Mouse (Mus musculus) cerebellum, adult 2 months (tissue): Measurements from ENCODE around the gene Lrrn1. TPM values are rescaled to one million over a fixed set of nuclear protein-coding genes. Genes with fewer than 3 reads are reported as not detected.

Experiments used
- DNase-seq, 2 experiments: peaks; one replicate each; pipeline ENCODE4 v3.0.0; 2021
- H3K27ac ChIP-seq: fragments of 200-500 bp; 2 replicates; pipeline ENCODE4 v1.5.1; 2012; ENCODE audit warnings: low read length, control low read depth, inconsistent platforms; ENCODE audit not compliant: insufficient read depth
- H3K27me3 ChIP-seq: fragments of 200-500 bp; 2 replicates; pipeline ENCODE4 v1.6.1; 2012; ENCODE audit warnings: inconsistent platforms, mild to moderate bottlenecking, low read length, moderate library complexity; ENCODE audit not compliant: control insufficient read depth, insufficient read depth
- H3K4me1 ChIP-seq: fragments of 200-500 bp; 2 replicates; pipeline ENCODE4 v1.6.1; 2011; ENCODE audit warnings: low read length; ENCODE audit not compliant: control insufficient read depth, insufficient read depth
- H3K4me3 ChIP-seq: fragments of 200-500 bp; replicated peaks from 2 replicates; pipeline ENCODE3; 2011; ENCODE audit warnings: mild to moderate bottlenecking, low read depth, low read length, control low read depth; ENCODE audit not compliant: insufficient read depth
- CTCF ChIP-seq: fragments of 200-500 bp; IDR thresholded peaks from 2 replicates; pipeline ENCODE4 v1.5.1; 2011; ENCODE audit warnings: low read depth, mild to moderate bottlenecking, control low read depth, low read length, moderate library complexity, borderline replicate concordance; ENCODE audit not compliant: insufficient read depth
- POLR2A ChIP-seq: fragments of 200-500 bp; IDR thresholded peaks from 2 replicates; pipeline ENCODE4 v1.6.1; 2011; ENCODE audit warnings: low read length, control low read depth, borderline replicate concordance; ENCODE audit not compliant: insufficient read depth
- WGBS: fragments of 180-500 bp; shearing (Covaris S2); methylation state at CpG from one replicate; pipeline ENCODE4 v1.1.7; 2018; 5-methylcytosine and 5-hydroxymethylcytosine counted together
- polyA plus RNA-seq: library from polyadenylated mRNA; depleted of rRNA; stranded (reverse); fragments of >200 nt; gene quantifications from 2 replicates; pipeline ENCODE4 v1.2.3, GENCODE M21; 2012; rRNA removed

The Lrrn1 gene
- polyA plus RNA-seq: 98.1 and 102 TPM in 2 replicates

- no peak for TF ChIP-seq CTCF
- TF ChIP-seq POLR2A: peak; percentile 95
Observed at GRCm38 (mm10) chr6:107528877-107529864, at the start of gene Lrrn1. TSS of gene Lrrn1 (plus strand) at chr6:107529768.

GRCm38 (mm10) chr6:107494491-107494890 lies 35.1 kb upstream of the Lrrn1 start:
- DNase-seq: no peak
- Histone ChIP-seq H3K4me1 (no peaks in the 10 kb centered on the region), H3K4me3 (no peak overlapping the region), H3K27me3 (no peaks in the 10 kb centered on the region), H3K27ac (no peak overlapping the region)
- 53% methylated on average over 1 of the region's 1 CpGs for WGBS
- TF ChIP-seq CTCF (no peak), POLR2A (no peak)

More at GRCm38 (mm10) chr6:107528877-107529864, at the start of gene Lrrn1:
- Histone ChIP-seq H3K27me3 (no peaks in the 10 kb centered on the region), H3K4me3 (peak within 1 kb of the TSS; percentile 97), H3K27ac (peak within 1 kb of the TSS; percentile 97), H3K4me1 (no peaks in the 10 kb centered on the region)
- peak; percentile 88 to 90 for DNase-seq
- 4% methylated on average over 41 of the region's 43 CpGs for WGBS

- 55% methylated on average over 1 of the region's 1 CpGs for WGBS
- TF ChIP-seq CTCF (no peak), POLR2A (no peak)
- no peak overlapping the region for H3K4me3 ChIP-seq
- H3K27ac ChIP-seq: no peak overlapping the region
- no peak for DNase-seq
- H3K4me1 ChIP-seq: no peaks in the 10 kb centered on the region
- H3K27me3 ChIP-seq: no peaks in the 10 kb centered on the region
Observed at GRCm38 (mm10) chr6:107495830-107496229, 33.7 kb upstream of the Lrrn1 start.

- H3K4me1 ChIP-seq: no peaks in the 10 kb centered on the region
- no peaks in the 10 kb centered on the region for H3K27me3 ChIP-seq
- H3K27ac ChIP-seq: no peak overlapping the region
- TF ChIP-seq CTCF: no peak
- TF ChIP-seq POLR2A: no peak
- WGBS: 60% methylated on average over 4 of the region's 4 CpGs
- H3K4me3 ChIP-seq: no peak overlapping the region
- no peak for DNase-seq
Observed at GRCm38 (mm10) chr6:107513716-107514115, 15.9 kb upstream of the Lrrn1 start.

GRCm38 (mm10) chr6:107523953-107524352 lies 5.6 kb upstream of the Lrrn1 start:
- TF ChIP-seq POLR2A (no peak), CTCF (no peak)
- H3K27ac ChIP-seq: no peak overlapping the region
- no peaks in the 10 kb centered on the region for H3K27me3 ChIP-seq
- H3K4me1 ChIP-seq: no peaks in the 10 kb centered on the region
- H3K4me3 ChIP-seq: no peak overlapping the region
- no peak for DNase-seq
- WGBS: 54% methylated on average over 2 of the region's 2 CpGs

- peak; percentile 76 to 81 for DNase-seq
- peak overlapping the region; percentile 97 for H3K27ac ChIP-seq
- under 1% methylated on average over 34 of the region's 34 CpGs for WGBS
- TF ChIP-seq CTCF (no peak), POLR2A (no peak)
- no peaks in the 10 kb centered on the region for H3K27me3 ChIP-seq
- no peaks in the 10 kb centered on the region; the same call in 1 of the 2 replicates for H3K4me1 ChIP-seq
- peak overlapping the region; percentile 97 for H3K4me3 ChIP-seq
Observed at GRCm38 (mm10) chr6:107529911-107530431, 403 bp downstream of the Lrrn1 start.

- H3K27ac ChIP-seq: peak overlapping the region; percentile 97
- peaks cover 3% of the 10 kb centered on the region; the same call in 1 of the 2 replicates for H3K4me1 ChIP-seq
- TF ChIP-seq POLR2A (peak; percentile 26; the same call in 1 of the 2 replicates), CTCF (no peak)
- no peaks in the 10 kb centered on the region for H3K27me3 ChIP-seq
- H3K4me3 ChIP-seq: peak overlapping the region; percentile 97
- peak; percentile 53 to 55 for DNase-seq
- WGBS: under 1% methylated on average over 15 of the region's 15 CpGs
Observed at GRCm38 (mm10) chr6:107530621-107531285, 1.2 kb downstream of the Lrrn1 start.
